Mouse (Mus musculus) brain, embryonic 14.5 days (tissue): ENCODE measurements around the gene Myl3. TPM values are rescaled to one million over a fixed set of nuclear protein-coding genes. Genes with fewer than 3 reads are reported as not detected.

Source experiments
- DNase-seq: peaks from one replicate; pipeline ENCODE4 v3.0.0-alpha.2; 2011; ENCODE audit warnings: low read depth
- CTCF ChIP-seq: fragments of 200-500 bp; IDR thresholded peaks from 2 replicates; pipeline ENCODE4 v1.5.1; 2012; ENCODE audit warnings: inconsistent platforms, mild to moderate bottlenecking, moderate library complexity, borderline replicate concordance; ENCODE audit not compliant: insufficient read depth, insufficient read length; ENCODE audit errors: extremely low read depth
- POLR2A ChIP-seq: fragments of 200-500 bp; IDR thresholded peaks from 2 replicates; pipeline ENCODE4 v1.6.1; 2012; ENCODE audit warnings: mild to moderate bottlenecking, inconsistent platforms, borderline replicate concordance; ENCODE audit not compliant: poor library complexity, insufficient read depth, insufficient read length, severe bottlenecking; ENCODE audit errors: extremely low read depth
- polyA plus RNA-seq: library from polyadenylated mRNA; depleted of rRNA; stranded (reverse); fragments of >200 nt; gene quantifications from 2 replicates; pipeline ENCODE4 v1.2.3, GENCODE M21; 2012

Myl3 gene
- polyA plus RNA-seq, 1 experiment, result 0.37 TPM

DNA sequence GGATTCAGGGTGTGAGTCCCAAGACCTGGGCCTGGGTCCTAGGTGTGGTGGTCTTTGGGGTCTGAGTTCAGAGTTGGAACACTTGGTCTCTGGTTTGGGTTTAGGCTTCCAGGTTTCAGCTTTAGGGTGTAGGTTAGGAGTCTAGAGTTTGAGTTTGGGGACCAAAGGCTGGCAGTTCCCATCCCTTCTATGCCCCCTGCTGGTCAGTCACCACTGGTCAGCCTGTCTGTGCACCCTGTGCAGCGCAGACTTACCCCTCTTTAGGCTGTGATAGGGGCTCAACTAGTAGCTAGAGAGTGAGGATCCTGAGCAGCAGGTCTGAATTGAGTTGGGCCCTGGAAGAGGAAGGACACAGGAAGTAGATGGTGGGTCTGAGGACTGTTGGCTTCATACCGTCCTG is 17.6 kb downstream of the Myl3 start:
- peak; percentile 21 for DNase-seq

GRCm38 (mm10) chr9:110760886-110761285 is 19.2 kb downstream of the Myl3 start:
- no peak for DNase-seq
- TF ChIP-seq POLR2A (no peak), CTCF (no peak)

More for the DNA sequence above, 17.6 kb downstream of the Myl3 start:
- TF ChIP-seq POLR2A (no peak), CTCF (peak; percentile 64)

- no peak for TF ChIP-seq POLR2A
- TF ChIP-seq CTCF, result no peak
- DNase-seq, result no peak
Observed at GRCm38 (mm10) chr9:110762763-110763162, 21.1 kb downstream of the Myl3 start.

DNA sequence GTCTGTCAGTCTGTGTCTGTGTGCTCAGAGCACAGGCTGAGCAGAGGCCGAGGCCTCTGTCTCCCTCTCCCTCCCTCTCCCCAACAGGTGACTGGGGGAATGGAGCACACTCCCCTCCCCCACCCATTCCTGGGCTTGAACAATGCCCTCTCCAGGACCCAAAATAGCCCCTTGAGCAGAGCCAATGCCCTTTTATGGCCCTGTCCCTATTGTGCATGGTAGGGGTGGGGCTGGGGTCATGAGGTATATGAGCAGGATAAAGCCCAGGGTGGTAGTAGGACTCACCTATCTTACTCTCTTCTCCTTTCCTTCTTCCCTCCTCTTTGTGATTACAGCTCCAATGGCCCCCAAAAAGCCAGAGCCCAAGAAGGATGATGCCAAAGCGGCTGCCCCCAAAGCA is 21.7 kb downstream of the Myl3 start:
- no peak for DNase-seq
- TF ChIP-seq POLR2A, result no peak
- no peak for TF ChIP-seq CTCF

DNA sequence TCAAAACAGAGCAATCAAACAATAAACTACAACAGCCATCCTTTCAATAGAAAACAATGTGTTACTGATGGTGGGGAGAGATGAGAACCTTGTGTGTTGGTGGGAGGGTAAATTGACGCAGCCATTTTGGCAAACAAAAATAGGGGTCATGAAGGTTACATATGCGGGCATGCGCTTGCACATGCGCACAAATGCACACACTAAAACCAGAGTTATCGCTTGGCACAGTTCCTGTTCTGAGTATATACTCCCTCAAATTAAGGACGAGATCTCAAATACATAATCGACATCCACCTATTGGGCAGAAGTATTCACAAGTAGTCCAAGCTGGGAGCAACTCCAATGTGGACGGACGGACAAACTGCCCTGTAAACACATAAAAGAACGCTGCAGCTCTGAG is 30.7 kb downstream of the Myl3 start:
- no peak for TF ChIP-seq POLR2A
- no peak for TF ChIP-seq CTCF
- DNase-seq, result no peak

DNA sequence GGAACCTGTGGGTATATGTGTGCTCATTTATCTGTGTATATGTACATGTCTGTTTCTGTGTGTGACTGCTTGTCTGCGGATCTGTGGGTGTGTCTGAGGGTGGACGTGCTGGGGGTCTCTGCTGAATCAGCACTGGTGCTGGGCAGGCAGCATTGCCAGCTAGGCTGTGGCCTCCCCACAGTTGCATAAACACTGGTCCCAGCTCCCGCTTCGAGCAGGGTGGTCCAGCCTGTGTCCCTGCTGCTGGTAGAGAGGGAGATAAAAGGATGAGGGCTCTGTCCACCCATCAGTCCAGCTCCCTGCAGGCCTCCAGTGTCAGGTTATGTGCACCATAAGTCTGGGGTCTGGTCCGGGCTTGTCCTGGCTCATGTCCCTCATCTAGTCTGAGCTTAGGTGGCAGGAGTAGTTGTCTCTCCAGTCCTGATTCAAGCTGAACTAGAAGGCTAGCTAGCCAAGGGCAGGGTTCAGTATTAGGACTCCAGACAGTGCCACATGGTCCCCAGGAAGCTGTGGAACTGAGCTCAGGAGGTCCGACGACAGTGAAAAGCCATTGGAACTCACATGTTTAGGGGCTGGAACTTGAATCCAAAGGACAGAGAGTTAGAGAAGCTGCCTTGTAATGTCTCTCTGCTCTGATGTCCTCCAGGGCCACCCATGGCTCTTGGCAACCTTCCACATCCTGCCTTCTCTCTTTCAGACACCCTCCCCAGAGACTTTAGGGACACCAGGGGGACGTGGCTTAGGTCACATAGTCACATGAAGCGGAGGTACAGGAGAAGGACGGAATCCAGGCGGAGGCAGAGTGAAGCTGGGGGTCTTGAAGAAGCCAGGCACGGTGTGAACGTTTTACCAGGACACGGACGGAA is 33.0 kb downstream of the Myl3 start:
- no peak for TF ChIP-seq CTCF
- no peak for TF ChIP-seq POLR2A
- DNase-seq, result no peak

GRCm38 (mm10) chr9:110775269-110776022 is 33.8 kb downstream of the Myl3 start:
- TF ChIP-seq CTCF (no peak), POLR2A (no peak)
- DNase-seq, result no peak

GRCm38 (mm10) chr9:110778100-110778499 is 36.4 kb downstream of the Myl3 start:
- TF ChIP-seq CTCF, result no peak
- TF ChIP-seq POLR2A, result no peak
- DNase-seq, result peak; percentile 11

DNA sequence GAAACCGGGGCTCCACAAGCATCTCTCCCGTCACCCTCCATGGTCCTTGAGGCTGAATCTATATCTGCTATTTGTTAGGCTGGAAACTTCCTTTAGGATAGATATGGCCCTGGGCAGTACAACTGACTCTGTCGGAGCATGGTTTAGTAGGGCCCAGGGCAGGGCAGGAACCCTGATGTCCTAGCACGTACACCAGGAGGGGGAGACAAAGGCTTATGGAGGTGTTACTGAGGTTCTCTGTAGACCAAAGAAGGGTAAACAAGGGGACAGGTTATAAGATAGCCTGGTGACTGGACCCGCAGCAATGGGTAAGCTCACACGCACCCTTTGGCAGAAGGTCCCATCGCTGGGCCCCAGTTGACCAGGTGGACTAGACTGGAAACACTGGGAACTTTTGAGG is 36.9 kb downstream of the Myl3 start:
- TF ChIP-seq CTCF (no peak), POLR2A (no peak)
- no peak for DNase-seq

DNA sequence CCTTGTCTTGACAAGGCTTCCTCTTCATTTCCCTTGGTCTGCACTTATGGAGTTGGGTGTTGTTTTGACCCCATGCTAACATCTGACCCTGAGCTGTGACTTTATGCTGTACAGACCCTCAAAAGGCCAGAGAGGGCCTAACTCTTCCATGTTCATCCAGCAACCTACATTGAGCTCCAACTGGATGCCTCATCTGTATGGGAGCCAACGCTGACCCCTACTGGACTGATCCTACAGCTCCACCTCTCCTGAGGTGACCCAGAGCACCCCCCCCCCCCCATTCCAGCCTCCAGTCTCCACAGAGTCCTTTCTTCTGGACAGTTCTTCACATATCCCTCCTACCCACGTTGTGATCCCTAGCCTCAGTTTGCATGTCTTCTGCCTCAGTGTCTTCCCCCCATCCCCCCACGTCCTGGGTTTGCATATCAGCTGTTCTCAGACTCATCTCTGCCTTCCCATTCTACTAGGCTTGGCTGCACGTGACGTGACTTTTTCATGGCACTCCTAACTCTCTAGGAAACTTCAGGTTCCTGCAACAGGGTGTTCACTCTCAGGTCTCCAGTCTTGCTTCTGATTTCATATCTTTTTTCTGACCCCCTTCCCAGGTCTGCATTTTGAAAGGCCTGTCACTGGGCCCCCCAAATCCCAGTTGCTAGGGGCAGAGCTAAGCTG is 37.7 kb downstream of the Myl3 start:
- TF ChIP-seq CTCF (no peak), POLR2A (no peak)
- peak; percentile 18 for DNase-seq

DNA sequence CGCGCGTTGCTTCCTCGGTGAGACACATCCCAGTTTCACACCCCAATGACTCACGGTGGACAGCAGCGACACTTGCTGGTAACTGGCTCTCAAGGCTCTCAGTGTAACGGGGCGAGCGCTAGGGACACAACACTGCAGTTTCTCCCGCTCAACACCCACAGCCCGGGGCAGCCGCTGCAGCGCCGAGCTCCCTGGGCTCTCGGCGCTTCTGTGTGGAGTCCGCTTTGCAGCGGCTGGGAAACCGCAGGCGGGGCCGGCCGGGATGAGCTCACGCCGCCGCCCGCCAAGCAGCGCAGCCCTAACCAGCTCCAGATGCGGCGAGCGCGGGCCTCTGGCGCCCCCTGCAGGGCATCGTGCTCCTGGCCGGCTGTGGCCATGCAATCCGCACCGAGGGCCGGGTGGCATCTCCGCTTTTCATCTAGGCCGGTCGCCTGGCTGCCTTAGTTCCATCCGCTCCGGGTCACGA is 39.6 kb downstream of the Myl3 start:
- DNase-seq, result peak; percentile 96
- 0 out of 2 replicates have a peak, but pooled peaks have one; percentile 4 for TF ChIP-seq POLR2A
- TF ChIP-seq CTCF, result peak; percentile 88

GRCm38 (mm10) chr9:110781731-110782130 is 40.1 kb downstream of the Myl3 start:
- DNase-seq, result peak; percentile 83

More at GRCm38 (mm10) chr9:110781731-110782130, 40.1 kb downstream of the Myl3 start:
- no peak for TF ChIP-seq CTCF
- TF ChIP-seq POLR2A, result no peak
